Mouse (Mus musculus) left cerebral cortex, postnatal 25 days (tissue): ENCODE results near the gene Lyst. TPM values are rescaled to one million over a fixed set of nuclear protein-coding genes. Genes with fewer than 3 reads are reported as not detected.
"Not testable (repeated sequence)": the region's sequence is repeated elsewhere in the genome, so short reads cannot be mapped to it uniquely, and the experiment has no call there.

Experiments
- DNase-seq, 2 experiments: peaks; one replicate each; pipeline ENCODE4 v3.0.0; 2022; ENCODE audit warnings: low spot score in 2 of 2, mixed read lengths in 1 of 2
- intact Hi-C: fragments of 180-260 bp; cut with DNase I; formaldehyde crosslinking; loops from one replicate; pipeline ENCODE4 v1.15.1; 2025
- total RNA-seq, 2 experiments: library from RNA; stranded (reverse); gene quantifications; 2 replicates each; pipeline ENCODE4 v1.2.3; 2021

The Lyst gene
- 10 to 100 TPM; 47.8 to 57.3 TPM for total RNA-seq

- DNase-seq, result peak; percentile 98 to 99
- intact Hi-C loops, result loop anchor here (2.0 kb wide), 2 partner anchors 36 to 46 kb away; no protein-coding TSS in a partner anchor
Observed at GRCm38 (mm10) chr13:13590048-13591011, at the start of gene Lyst. TSS of gene Lyst (plus strand) at chr13:13590397.

GRCm38 (mm10) chr13:13543073-13543472, 47.1 kb upstream of the Lyst start:
- DNase-seq, result peak in 1 of 2 experiments; percentile 72
- intact Hi-C loops, result not testable (repeated sequence)

GRCm38 (mm10) chr13:13546792-13547191, 43.4 kb upstream of the Lyst start:
- peak; percentile 80 to 97 for DNase-seq
- intact Hi-C loops, result loop anchor here (1.0 to 5.0 kb wide), 4 partner anchors 9 to 156 kb away; no protein-coding TSS in a partner anchor

- intact Hi-C loops, result loop anchor here (1.0 to 5.0 kb wide), 3 partner anchors 7 to 154 kb away; no protein-coding TSS in a partner anchor
- DNase-seq, result no peak
Observed at GRCm38 (mm10) chr13:13547889-13548288, 42.3 kb upstream of the Lyst start.

- intact Hi-C loops, result loop anchor here (5.0 kb wide), 2 partner anchors 59 to 154 kb away; no protein-coding TSS in a partner anchor
- DNase-seq, result peak in 1 of 2 experiments; percentile 74
Observed at GRCm38 (mm10) chr13:13548431-13549190, 41.6 kb upstream of the Lyst start.

GRCm38 (mm10) chr13:13549687-13550660, 40.2 kb upstream of the Lyst start:
- intact Hi-C loops, result loop anchor here (5.0 kb wide), 2 partner anchors 57 to 152 kb away; no protein-coding TSS in a partner anchor
- no peak for DNase-seq

GRCm38 (mm10) chr13:13552020-13552419, 38.2 kb upstream of the Lyst start:
- no peak for DNase-seq
- intact Hi-C loops, result no loop called here

GRCm38 (mm10) chr13:13553660-13554059, 36.5 kb upstream of the Lyst start:
- intact Hi-C loops, result loop anchor here (2.0 kb wide), 2 partner anchors 19 to 37 kb away; partner anchors contain the start of gene Lyst
- DNase-seq, result no peak

- DNase-seq, result peak; percentile 53 to 89
- intact Hi-C loops, result loop anchor here (1.0 to 2.0 kb wide), 3 partner anchors 8 to 36 kb away; partner anchors contain the start of gene Lyst
Observed at GRCm38 (mm10) chr13:13555196-13555595, 35.0 kb upstream of the Lyst start.

- no peak for DNase-seq
- intact Hi-C loops, result no loop called here
Observed at GRCm38 (mm10) chr13:13557001-13557743, 33.0 kb upstream of the Lyst start.

- intact Hi-C loops, result no loop called here
- no peak for DNase-seq
Observed at GRCm38 (mm10) chr13:13558251-13558650, 31.9 kb upstream of the Lyst start.

- intact Hi-C loops, result no loop called here
- DNase-seq, result no peak
Observed at GRCm38 (mm10) chr13:13558900-13559299, 31.3 kb upstream of the Lyst start.

GRCm38 (mm10) chr13:13562571-13562970, 27.6 kb upstream of the Lyst start:
- intact Hi-C loops, result no loop called here
- DNase-seq, result no peak

- intact Hi-C loops, result no loop called here
- DNase-seq, result no peak
Observed at GRCm38 (mm10) chr13:13564116-13564515, 26.1 kb upstream of the Lyst start.

GRCm38 (mm10) chr13:13564541-13564940, 25.7 kb upstream of the Lyst start:
- DNase-seq, result no peak
- intact Hi-C loops, result no loop called here

GRCm38 (mm10) chr13:13567640-13568039, 22.6 kb upstream of the Lyst start:
- intact Hi-C loops, result no loop called here
- no peak for DNase-seq

- no peak for DNase-seq
- intact Hi-C loops, result no loop called here
Observed at GRCm38 (mm10) chr13:13568824-13569223, 21.4 kb upstream of the Lyst start.

- no peak for DNase-seq
- intact Hi-C loops, result no loop called here
Observed at GRCm38 (mm10) chr13:13569603-13570002, 20.6 kb upstream of the Lyst start.
